Mouse (Mus musculus) testis, adult 2 months (tissue): ENCODE results near the gene BC030499.

ENCODE experiments used
- CTCF ChIP-seq: fragments of 200-500 bp; IDR thresholded peaks from 2 replicates; pipeline ENCODE4 v1.5.1; 2012; ENCODE audit warnings: low read depth, mild to moderate bottlenecking, inconsistent platforms, low read length, moderate library complexity; ENCODE audit not compliant: control insufficient read depth, insufficient read depth, insufficient replicate concordance
- POLR2A ChIP-seq: fragments of 200-500 bp; IDR thresholded peaks from 2 replicates; pipeline ENCODE4 v1.6.1; 2012; ENCODE audit warnings: low read depth, mild to moderate bottlenecking, inconsistent platforms, low read length, moderate library complexity; ENCODE audit not compliant: control insufficient read depth

GRCm38 (mm10) chr11:78247012-78247348, 43.7 kb upstream of the BC030499 start:
- TF ChIP-seq CTCF (no peak), POLR2A (no peak)
